Mouse (Mus musculus) cortical plate, adult 2 months (tissue): ENCODE data around the gene Cpb2.

Experiments
- CTCF ChIP-seq: fragments of 200-500 bp; IDR thresholded peaks from 2 replicates; pipeline ENCODE4 v1.5.1; 2011; ENCODE audit warnings: mild to moderate bottlenecking, control low read depth, low read length; ENCODE audit not compliant: insufficient read depth; ENCODE audit errors: extremely low read depth
- POLR2A ChIP-seq: fragments of 200-500 bp; IDR thresholded peaks from 2 replicates; pipeline ENCODE4 v1.6.1; 2011; ENCODE audit warnings: mild to moderate bottlenecking, low read length, control low read depth; ENCODE audit not compliant: insufficient read depth; ENCODE audit errors: extremely low read depth

GRCm38 (mm10) chr14:75269531-75269930 is 27.4 kb downstream of the Cpb2 start:
- TF ChIP-seq CTCF = no peak
- no peak for TF ChIP-seq POLR2A
